Mouse (Mus musculus) cortical plate, adult 2 months (tissue): Measurements from ENCODE around the gene Bricd5.

ENCODE experiments used
- CTCF ChIP-seq: fragments of 200-500 bp; IDR thresholded peaks from 2 replicates; pipeline ENCODE4 v1.5.1; 2011; ENCODE audit warnings: mild to moderate bottlenecking, control low read depth, low read length; ENCODE audit not compliant: insufficient read depth; ENCODE audit errors: extremely low read depth
- POLR2A ChIP-seq: fragments of 200-500 bp; IDR thresholded peaks from 2 replicates; pipeline ENCODE4 v1.6.1; 2011; ENCODE audit warnings: mild to moderate bottlenecking, low read length, control low read depth; ENCODE audit not compliant: insufficient read depth; ENCODE audit errors: extremely low read depth

DNA sequence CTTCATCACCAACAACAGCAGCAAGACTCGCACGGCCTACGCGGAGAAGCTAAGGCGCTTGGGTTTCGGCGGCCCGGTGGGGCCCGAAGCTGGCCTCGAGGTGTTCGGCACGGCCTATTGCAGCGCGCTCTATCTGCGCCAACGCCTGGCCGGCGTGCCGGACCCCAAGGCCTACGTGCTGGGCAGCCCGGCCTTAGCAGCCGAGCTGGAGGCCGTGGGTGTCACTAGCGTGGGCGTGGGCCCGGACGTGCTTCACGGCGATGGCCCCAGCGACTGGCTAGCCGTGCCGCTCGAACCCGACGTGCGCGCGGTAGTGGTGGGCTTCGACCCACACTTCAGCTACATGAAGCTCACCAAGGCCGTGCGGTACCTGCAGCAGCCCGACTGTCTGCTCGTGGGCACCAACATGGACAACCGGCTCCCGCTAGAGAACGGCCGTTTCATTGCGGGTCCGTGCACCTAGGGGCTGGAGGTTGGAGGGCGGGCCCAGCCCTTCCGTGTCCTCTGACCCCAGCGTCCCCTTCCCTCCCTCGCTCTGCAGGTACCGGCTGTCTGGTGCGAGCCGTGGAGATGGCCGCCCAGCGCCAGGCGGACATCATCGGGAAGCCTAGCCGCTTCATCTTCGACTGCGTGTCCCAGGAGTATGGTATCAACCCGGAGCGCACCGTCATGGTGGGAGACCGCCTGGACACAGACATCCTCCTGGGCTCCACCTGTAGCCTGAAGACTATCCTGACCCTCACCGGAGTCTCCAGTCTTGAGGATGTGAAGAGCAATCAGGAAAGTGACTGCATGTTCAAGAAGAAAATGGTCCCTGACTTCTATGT, 2.8 kb upstream of the Bricd5 start:
- TF ChIP-seq POLR2A (no peak), CTCF (no peak)
